Mouse (Mus musculus) kidney, embryonic 16.5 days (tissue): ENCODE data around the gene Mlec. TPM values are rescaled to one million over a fixed set of nuclear protein-coding genes. Genes with fewer than 3 reads are reported as not detected.
A peak's percentile ranks its signal among the peaks of the same experiment; 100 is the strongest.

ENCODE experiments used
- ATAC-seq: fragments of 200-750 bp; cut with Nextera tagmentation; 2 replicates; pipeline ENCODE4 v1.8.0; 2017; ENCODE audit warnings: moderate TSS enrichment; ENCODE audit not compliant: low FRiP score, low TSS enrichment
- H3K27ac ChIP-seq: fragments of 300-500 bp; sonication (generic); 2 replicates; pipeline ENCODE4 v1.5.1; 2014; ENCODE audit warnings: low read length
- H3K27me3 ChIP-seq: fragments of 300-500 bp; sonication (generic); 2 replicates; pipeline ENCODE4 v1.6.1; 2014; ENCODE audit warnings: low read length, control low read depth, mixed read lengths; ENCODE audit not compliant: insufficient read depth
- H3K36me3 ChIP-seq: fragments of 300-500 bp; sonication (generic); 2 replicates; pipeline ENCODE4 v1.6.1; 2014; ENCODE audit warnings: low read length, control low read depth, mixed read lengths; ENCODE audit not compliant: insufficient read depth
- H3K4me1 ChIP-seq: fragments of 300-500 bp; sonication (generic); 2 replicates; pipeline ENCODE4 v1.6.1; 2014; ENCODE audit warnings: low read length, control low read depth, mixed read lengths; ENCODE audit not compliant: insufficient read depth
- H3K4me2 ChIP-seq: fragments of 300-500 bp; sonication (generic); replicated peaks from 2 replicates; pipeline ENCODE4 v1.6.1; 2014; ENCODE audit warnings: low read depth, low read length
- H3K4me3 ChIP-seq: fragments of 300-500 bp; sonication (generic); 2 replicates; pipeline ENCODE4 v1.5.1; 2014; ENCODE audit warnings: mild to moderate bottlenecking, low read length
- H3K9ac ChIP-seq: fragments of 300-500 bp; sonication (generic); replicated peaks from 2 replicates; pipeline ENCODE4 v1.6.1; 2014; ENCODE audit warnings: low read length
- H3K9me3 ChIP-seq: fragments of 300-500 bp; sonication (generic); 2 replicates; pipeline ENCODE4 v1.6.1; 2016; ENCODE audit warnings: low read length, control low read depth
- WGBS: fragments of 180-500 bp; shearing (Covaris S2); extraction: QIAGEN DNeasy Blood & Tissue Kit; methylation state at CpG from one replicate; pipeline ENCODE4 v1.1.7; 2014; 5-methylcytosine and 5-hydroxymethylcytosine counted together
- polyA plus RNA-seq: library from polyadenylated mRNA; unstranded; fragments of >200 nt; fragmentation: Nextera tagmentation; extraction: Ambion mirVana; gene quantifications from 2 replicates; pipeline ENCODE4 v1.2.1, GENCODE M21; 2015

Mlec gene
- polyA plus RNA-seq, 1 experiment from 2014 or later: 85.0 TPM

DNA sequence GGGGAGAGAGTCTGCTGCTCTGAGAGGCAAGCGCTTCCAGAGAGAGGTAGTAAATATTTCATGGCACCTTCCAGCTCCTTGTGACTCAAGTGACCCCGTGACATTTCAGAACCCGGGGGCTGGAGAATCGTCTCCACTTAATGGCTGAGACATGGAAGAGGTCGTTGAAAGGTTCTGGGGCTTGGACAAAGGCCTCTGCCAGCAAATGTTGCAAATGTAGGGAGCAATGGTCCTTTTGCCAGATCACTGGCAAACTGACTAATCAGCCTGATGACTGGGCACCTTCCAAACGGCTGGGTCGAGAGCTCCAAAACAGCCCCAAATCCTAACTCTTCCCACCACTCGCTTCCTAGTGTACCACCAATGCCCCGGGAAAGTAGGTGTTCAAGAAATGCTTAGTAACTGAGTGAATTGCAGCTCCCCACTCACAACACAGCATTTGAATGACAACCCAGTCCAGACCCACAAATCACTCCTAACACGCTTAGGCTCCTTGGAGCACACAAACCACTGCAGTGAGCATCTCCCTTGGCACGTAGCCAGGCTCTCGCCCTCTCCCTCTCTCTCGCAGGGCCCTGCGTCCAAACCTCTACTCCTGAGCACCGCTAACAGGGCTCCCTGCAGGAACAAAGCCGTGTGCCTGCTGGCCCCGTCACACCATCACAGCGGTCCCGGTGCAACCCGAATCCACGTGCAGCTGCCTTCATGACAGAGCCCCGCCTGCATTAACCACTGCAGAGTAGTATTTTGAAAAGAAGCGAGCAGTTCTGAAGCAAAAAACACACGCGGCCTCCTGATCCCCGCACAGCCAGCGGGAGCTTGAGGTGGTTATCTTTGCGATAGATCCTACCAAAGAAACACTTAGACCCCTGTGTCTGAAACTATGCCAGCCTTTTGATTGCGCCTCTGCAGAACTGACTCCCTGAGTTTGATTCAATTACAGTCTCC, 34.2 kb upstream of the Mlec start:
- Histone ChIP-seq H3K4me3 (peak overlapping the region; percentile 61), H3K4me2 (no peak overlapping the region), H3K9ac (no peak overlapping the region), H3K4me1 (peaks cover 24% of the 10 kb centered on the region), H3K36me3 (no peaks in the 10 kb centered on the region), H3K9me3 (no peaks in the 10 kb centered on the region; the same call in 1 of the 2 replicates), H3K27me3 (peaks cover 58% of the 10 kb centered on the region), H3K27ac (no peak overlapping the region)
- ATAC-seq: no peak
- 9% methylated on average over 29 of the region's 29 CpGs for WGBS

DNA sequence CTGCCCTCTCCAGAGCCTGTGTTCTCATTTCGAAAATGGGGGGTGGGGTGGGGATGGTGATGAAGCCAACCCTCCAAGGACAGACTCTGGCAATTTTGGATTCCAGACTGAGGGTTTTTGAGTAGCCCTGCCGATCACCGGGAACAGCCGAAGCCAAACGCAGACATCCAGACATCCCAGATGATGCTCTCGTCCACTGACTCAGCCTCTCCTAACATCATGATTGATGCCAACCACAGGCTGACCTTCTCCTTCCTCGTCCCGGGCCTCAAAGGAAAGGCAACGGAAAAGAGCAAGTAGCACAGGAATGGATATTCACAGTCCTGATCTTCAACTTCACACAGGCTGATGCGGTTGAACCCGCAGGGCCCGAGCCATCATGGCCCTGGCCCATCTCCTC, 32.1 kb upstream of the Mlec start:
- Histone ChIP-seq H3K9ac (no peak overlapping the region), H3K4me2 (no peak overlapping the region), H3K9me3 (no peaks in the 10 kb centered on the region; the same call in 1 of the 2 replicates), H3K4me3 (no peak overlapping the region), H3K27me3 (peaks cover 55% of the 10 kb centered on the region), H3K27ac (no peak overlapping the region), H3K4me1 (peaks cover 36% of the 10 kb centered on the region), H3K36me3 (no peaks in the 10 kb centered on the region)
- no peak for ATAC-seq
- 69% methylated on average over 12 of the region's 12 CpGs for WGBS

DNA sequence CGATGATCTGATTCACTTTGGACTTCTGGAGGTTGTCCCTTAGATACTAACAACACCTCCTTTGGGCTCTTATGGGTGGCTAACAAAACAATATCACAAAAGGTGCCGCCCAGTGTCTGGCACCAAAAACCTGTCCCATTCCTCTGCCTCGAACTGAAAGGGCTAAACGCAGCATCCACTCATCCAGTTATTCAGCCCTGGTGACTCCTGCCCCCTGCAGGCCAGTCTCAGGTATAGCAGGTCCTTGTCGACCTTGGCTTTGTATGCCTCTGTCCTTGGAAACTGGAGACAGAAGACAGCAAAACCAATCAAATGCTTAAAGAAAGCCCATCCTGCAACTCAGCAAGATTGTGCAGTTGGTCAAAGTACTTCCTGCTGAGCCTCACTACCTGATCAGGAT, 30.8 kb upstream of the Mlec start:
- Histone ChIP-seq H3K9ac (no peak overlapping the region), H3K27ac (no peak overlapping the region)
- WGBS: 60% methylated on average over 5 of the region's 5 CpGs

DNA sequence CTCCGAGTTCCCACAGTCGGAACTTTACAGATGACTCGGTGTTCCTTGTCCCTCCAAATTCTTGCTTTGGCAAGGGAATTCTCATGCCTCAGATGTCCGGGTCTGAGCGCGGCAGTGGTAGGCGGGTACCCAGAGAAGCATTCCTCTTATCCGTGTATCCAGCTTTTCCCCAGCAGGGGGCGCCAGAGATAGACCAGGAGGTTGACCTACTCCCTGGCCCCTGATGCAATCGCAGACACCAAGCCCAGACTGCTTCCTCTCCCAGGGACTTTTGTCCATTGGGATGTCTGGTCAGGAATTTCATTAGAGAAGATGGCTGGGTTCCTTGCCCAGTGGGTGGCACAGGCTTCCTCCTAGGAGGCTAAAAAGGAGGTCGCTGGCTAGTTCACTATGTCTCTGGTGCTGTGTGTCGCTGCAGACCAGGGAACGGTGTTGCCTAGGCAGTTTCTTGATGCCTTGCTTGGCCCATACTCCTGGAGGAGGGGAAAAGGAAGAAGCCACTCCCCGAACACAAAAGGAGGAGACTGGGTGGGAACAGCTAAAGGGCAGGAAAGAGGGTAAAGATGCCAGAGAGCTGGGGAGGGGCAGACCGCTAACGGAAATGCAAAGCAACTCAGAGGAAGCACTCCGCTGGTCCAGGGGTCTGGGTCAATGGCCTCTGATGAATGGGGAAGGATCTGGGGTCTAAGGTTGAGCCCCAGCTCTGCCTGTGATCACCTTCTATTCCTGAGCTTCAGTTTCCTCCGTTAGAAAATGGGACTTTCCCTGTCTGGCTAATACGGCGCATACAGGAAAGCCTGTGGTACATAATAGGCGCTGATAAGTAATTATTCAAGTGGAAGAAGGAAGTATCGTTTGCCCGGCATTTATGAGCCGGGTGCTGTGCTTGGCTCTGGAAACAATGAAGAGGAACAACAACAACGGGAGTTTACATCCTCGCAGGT, 29.5 kb upstream of the Mlec start:
- peak; percentile 81 for ATAC-seq
- 9% methylated on average over 26 of the region's 26 CpGs for WGBS
- H3K4me3 ChIP-seq: peak overlapping the region; percentile 26

More for the DNA sequence above, 30.8 kb upstream of the Mlec start:
- Histone ChIP-seq H3K9me3 (no peaks in the 10 kb centered on the region; the same call in 1 of the 2 replicates), H3K4me2 (no peak overlapping the region), H3K27me3 (peaks cover 46% of the 10 kb centered on the region), H3K4me3 (no peak overlapping the region), H3K36me3 (no peaks in the 10 kb centered on the region), H3K4me1 (peaks cover 39% of the 10 kb centered on the region)
- no peak for ATAC-seq

DNA sequence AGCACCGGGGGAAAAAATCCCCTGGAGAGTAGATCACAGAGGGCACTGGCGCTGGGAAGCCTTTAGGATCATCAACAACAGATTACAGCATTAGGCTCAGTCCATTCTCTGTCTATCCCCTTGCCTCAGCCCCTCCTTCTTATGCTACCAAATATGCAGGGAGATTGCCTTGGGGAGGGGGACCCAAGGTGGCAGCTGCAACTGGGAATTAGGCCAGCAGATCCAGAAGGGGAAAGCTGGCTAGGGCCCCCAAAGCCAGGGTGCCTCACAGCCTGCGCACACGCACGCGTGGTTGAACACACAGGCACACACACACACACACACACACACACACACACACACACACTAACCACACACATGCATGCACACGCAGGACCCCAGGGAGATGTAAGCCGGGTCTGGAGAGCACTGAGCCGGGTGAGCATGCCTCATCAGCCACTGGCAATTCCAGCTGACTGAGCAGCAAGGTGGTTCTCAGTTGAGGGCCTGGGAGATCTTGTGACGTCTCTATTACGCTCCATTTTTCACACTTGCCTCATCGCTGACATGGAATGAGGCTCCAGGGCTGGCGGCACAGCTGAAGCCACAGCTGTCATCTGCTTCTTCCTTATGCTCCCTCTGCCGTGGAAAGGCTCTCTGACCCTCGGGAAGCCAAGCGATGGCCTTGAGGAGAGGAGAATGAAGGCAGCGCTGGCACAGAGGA, 28.5 kb upstream of the Mlec start:
- peak; percentile 39; the same call in 1 of the 2 replicates for ATAC-seq
- no peaks in the 10 kb centered on the region for H3K36me3 ChIP-seq
- H3K4me3 ChIP-seq: peak overlapping the region; percentile 26
- peak overlapping the region; percentile 42 for H3K9ac ChIP-seq
- peak overlapping the region; percentile 44 for H3K4me2 ChIP-seq
- H3K27me3 ChIP-seq: peaks cover 23% of the 10 kb centered on the region
- WGBS: 31% methylated on average over 17 of the region's 17 CpGs
- peak overlapping the region; percentile 61; the same call in 1 of the 2 replicates for H3K27ac ChIP-seq
- H3K9me3 ChIP-seq: no peaks in the 10 kb centered on the region; the same call in 1 of the 2 replicates
- peaks cover 28% of the 10 kb centered on the region for H3K4me1 ChIP-seq

More for the DNA sequence above, 29.5 kb upstream of the Mlec start:
- Histone ChIP-seq H3K36me3 (no peaks in the 10 kb centered on the region), H3K4me2 (peak overlapping the region; percentile 44), H3K9me3 (no peaks in the 10 kb centered on the region; the same call in 1 of the 2 replicates), H3K4me1 (peaks cover 26% of the 10 kb centered on the region), H3K27ac (peak overlapping the region; percentile 61; the same call in 1 of the 2 replicates), H3K9ac (peak overlapping the region; percentile 42), H3K27me3 (peaks cover 32% of the 10 kb centered on the region)

DNA sequence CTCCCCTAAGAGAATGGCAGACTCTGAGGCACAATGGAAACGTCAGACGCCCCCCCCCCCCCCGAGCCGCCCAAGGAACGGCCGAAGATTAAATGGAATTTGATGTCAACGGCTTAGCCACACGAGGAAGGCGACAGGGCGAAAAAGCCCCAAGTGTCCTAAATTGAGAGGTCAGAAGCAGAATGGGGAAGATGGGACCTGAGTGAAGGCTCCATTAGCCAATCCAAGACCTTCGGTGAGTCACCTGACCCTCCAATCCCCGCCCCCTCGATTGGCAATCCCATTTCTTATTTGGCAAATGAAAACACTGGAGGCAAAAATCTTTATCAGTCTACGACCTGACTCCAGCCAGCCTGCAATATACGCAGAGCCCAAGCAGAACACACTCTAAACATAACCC, 26.7 kb upstream of the Mlec start:
- Histone ChIP-seq H3K27ac (no peak overlapping the region), H3K9me3 (no peaks in the 10 kb centered on the region; the same call in 1 of the 2 replicates), H3K9ac (no peak overlapping the region), H3K4me2 (peak overlapping the region; percentile 22), H3K36me3 (no peaks in the 10 kb centered on the region), H3K27me3 (peaks cover 7% of the 10 kb centered on the region; the same call in 1 of the 2 replicates), H3K4me1 (peaks cover 31% of the 10 kb centered on the region), H3K4me3 (no peak overlapping the region)
- no peak for ATAC-seq
- WGBS: 37% methylated on average over 15 of the region's 15 CpGs

DNA sequence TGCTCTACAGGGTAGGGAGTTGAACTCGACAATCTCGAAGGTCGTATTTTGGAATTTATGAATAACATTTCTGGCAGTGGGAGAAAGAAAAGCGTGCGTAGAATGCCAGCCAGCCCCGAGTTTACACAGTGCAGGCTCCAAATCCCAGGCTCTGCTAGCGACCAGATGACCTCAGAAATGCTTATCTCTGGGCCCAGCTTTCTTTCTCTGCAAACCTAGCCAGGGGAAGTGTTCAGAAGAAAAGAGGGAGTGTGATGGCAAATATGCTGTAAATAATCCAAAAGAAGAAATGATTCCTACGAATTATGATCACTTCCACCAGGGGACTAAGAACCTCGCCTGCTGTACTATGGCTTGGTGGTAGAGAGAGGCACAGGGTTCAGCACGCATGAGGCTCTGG, 25.5 kb upstream of the Mlec start:
- Histone ChIP-seq H3K27me3 (no peaks in the 10 kb centered on the region), H3K4me2 (no peak overlapping the region), H3K4me3 (no peak overlapping the region), H3K36me3 (no peaks in the 10 kb centered on the region), H3K9ac (no peak overlapping the region), H3K9me3 (no peaks in the 10 kb centered on the region; the same call in 1 of the 2 replicates), H3K27ac (no peak overlapping the region), H3K4me1 (peaks cover 31% of the 10 kb centered on the region)
- 66% methylated on average over 10 of the region's 10 CpGs for WGBS
- ATAC-seq: no peak

DNA sequence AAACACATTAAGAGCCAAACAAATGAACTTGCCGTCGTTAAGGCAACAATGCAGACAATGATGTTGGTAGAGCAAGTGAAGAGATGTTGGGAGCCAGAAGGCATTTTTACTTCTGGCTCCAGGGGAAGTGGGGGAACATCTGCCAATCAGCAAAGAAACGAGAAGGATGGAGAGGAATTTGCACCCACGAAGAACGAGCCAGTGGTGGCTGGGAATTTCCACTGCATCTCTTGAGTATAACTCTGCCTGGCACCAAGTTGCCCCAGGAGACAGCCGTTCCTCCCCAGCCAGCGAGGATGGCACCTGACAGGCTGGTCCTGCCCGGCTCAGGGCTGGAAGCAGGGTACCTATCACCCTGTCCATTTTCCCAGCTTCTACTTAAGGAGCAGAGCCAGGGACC, 24.9 kb upstream of the Mlec start:
- 74% methylated on average over 8 of the region's 8 CpGs for WGBS
- Histone ChIP-seq H3K9ac (no peak overlapping the region), H3K27me3 (no peaks in the 10 kb centered on the region)

More for the DNA sequence above, 24.9 kb upstream of the Mlec start:
- ATAC-seq: no peak
- Histone ChIP-seq H3K4me2 (no peak overlapping the region), H3K27ac (no peak overlapping the region), H3K4me1 (peaks cover 31% of the 10 kb centered on the region), H3K9me3 (no peaks in the 10 kb centered on the region), H3K36me3 (no peaks in the 10 kb centered on the region), H3K4me3 (no peak overlapping the region)
